Mouse (Mus musculus) forebrain, embryonic 14.5 days (tissue): Measurements from ENCODE around the gene Taf12. TPM values are rescaled to one million over a fixed set of nuclear protein-coding genes. Genes with fewer than 3 reads are reported as not detected.

Experiments used
- ATAC-seq: fragments of 200-750 bp; cut with Nextera tagmentation; 2 replicates; pipeline ENCODE4 v1.8.0; 2017; ENCODE audit warnings: mild to moderate bottlenecking, moderate library complexity
- DNase-seq: peaks from one replicate; pipeline ENCODE4 v3.0.0-alpha.2; 2015; ENCODE audit warnings: low spot score
- H3K27ac ChIP-seq: fragments of 300-500 bp; sonication (generic); 2 replicates; pipeline ENCODE4 v1.5.1; 2014; ENCODE audit warnings: low read depth, mild to moderate bottlenecking, control low read depth, low read length, moderate library complexity
- H3K27me3 ChIP-seq: fragments of 300-500 bp; sonication (generic); replicated peaks from 2 replicates; pipeline ENCODE4 v1.6.1; 2014; ENCODE audit warnings: low read length, control low read depth, mixed read lengths; ENCODE audit not compliant: control insufficient read depth, insufficient read depth
- H3K36me3 ChIP-seq: fragments of 300-500 bp; sonication (generic); 2 replicates; pipeline ENCODE4 v1.6.1; 2014; ENCODE audit warnings: low read length, control low read depth; ENCODE audit not compliant: control insufficient read depth, insufficient read depth
- H3K4me1 ChIP-seq: fragments of 300-500 bp; sonication (generic); 2 replicates; pipeline ENCODE4 v1.6.1; 2014; ENCODE audit warnings: antibody characterized with exemption, low read length, control low read depth; ENCODE audit not compliant: control insufficient read depth, insufficient read depth
- H3K4me2 ChIP-seq: fragments of 300-500 bp; sonication (generic); 2 replicates; pipeline ENCODE4 v1.6.1; 2014; ENCODE audit warnings: mild to moderate bottlenecking, control low read depth, low read length
- H3K4me3 ChIP-seq: fragments of 300-500 bp; sonication (generic); 2 replicates; pipeline ENCODE4 v1.5.1; 2014; ENCODE audit warnings: low read depth, low read length, control low read depth
- H3K9ac ChIP-seq: fragments of 300-500 bp; sonication (generic); 2 replicates; pipeline ENCODE4 v1.6.1; 2014; ENCODE audit warnings: mild to moderate bottlenecking, low read length, control low read depth, moderate library complexity
- H3K9me3 ChIP-seq: fragments of 300-500 bp; sonication (generic); replicated peaks from 2 replicates; pipeline ENCODE4 v1.6.1; 2016; ENCODE audit warnings: low read length, control low read depth, mixed read lengths; ENCODE audit not compliant: control insufficient read depth
- WGBS: fragments of 180-500 bp; shearing (Covaris S2); extraction: QIAGEN DNeasy Blood & Tissue Kit; methylation state at CpG from one replicate; pipeline ENCODE4 v1.1.7; 2014; 5-methylcytosine and 5-hydroxymethylcytosine counted together
- polyA plus RNA-seq: library from polyadenylated mRNA; unstranded; fragments of >200 nt; fragmentation: Nextera tagmentation; extraction: Ambion mirVana; gene quantifications from 2 replicates; pipeline ENCODE4 v1.2.1, GENCODE M21; 2014

The Taf12 gene
- polyA plus RNA-seq, 1 experiment from 2014 or later, result 51.8 TPM

DNA sequence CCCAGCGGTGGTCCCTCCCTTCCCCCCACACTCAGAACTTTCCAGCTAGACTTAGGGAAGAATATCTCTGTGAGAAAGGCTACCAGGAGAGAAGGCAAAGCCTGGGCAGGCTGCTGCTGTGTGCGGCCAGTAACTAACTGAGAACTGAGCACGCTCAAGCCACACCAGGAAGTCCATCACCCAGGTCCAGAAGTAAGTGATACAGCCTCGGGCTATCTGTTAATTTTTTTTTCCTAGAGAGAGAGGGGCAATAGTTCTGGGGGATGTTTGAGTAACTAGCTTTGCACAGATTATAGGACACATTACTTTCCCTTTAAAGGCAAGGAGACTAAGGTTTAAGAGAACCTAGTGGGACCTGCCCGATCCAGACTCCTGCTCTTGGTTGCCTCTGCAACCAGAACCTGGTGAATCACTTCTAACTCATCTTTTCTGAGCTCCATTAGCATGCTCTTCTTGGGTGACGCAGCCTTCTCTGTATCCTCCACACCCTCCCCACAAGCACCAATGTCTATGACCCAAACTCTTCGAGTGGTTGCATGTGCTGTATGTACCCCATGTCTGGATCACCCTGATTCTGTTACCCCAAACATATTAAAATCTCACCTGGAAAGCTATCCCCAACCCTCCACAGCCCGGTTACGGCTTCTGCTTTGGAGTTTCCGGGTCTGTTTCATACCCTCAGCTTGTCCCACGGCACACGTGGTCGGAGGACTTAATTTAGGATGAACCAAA, 70.4 kb downstream of the Taf12 start:
- 7% methylated on average over 13 of the region's 13 CpGs for WGBS

More for the DNA sequence above, 70.4 kb downstream of the Taf12 start:
- H3K9ac ChIP-seq, result peak overlapping the region; percentile 80
- H3K27ac ChIP-seq, result no peak overlapping the region
- H3K4me2 ChIP-seq, result peak overlapping the region; percentile 93
- H3K36me3 ChIP-seq, result 0 out of 2 replicates have a peak, but pooled peaks cover under 1% of the 10 kb centered on the region
- DNase-seq (no peak), ATAC-seq (0 out of 2 replicates have a peak, but pooled peaks have one; percentile 11)
- H3K4me1 ChIP-seq, result peaks cover 10% of the 10 kb centered on the region; the same call in 1 of the 2 replicates
- H3K4me3 ChIP-seq, result peak overlapping the region; percentile 78
- H3K27me3 ChIP-seq, result no peaks in the 10 kb centered on the region
- no peaks in the 10 kb centered on the region for H3K9me3 ChIP-seq

Other genes with a start within 250 kb of the Taf12 start
- not detected in 2 replicates for gene Gm10300, start 199.7 kb upstream of the Taf12 start, polyA plus RNA-seq
- 69.9 and 74.6 TPM in 2 replicates for gene Epb41, start 199.1 kb upstream of the Taf12 start, polyA plus RNA-seq
- 0.05 and 0.09 TPM in 2 replicates for gene Oprd1, start 129.9 kb upstream of the Taf12 start, polyA plus RNA-seq
- gene Ythdf2, start 62.1 kb upstream of the Taf12 start, polyA plus RNA-seq, result 164 and 174 TPM in 2 replicates
- gene Gmeb1, start 12.8 kb upstream of the Taf12 start, polyA plus RNA-seq, result 26.6 and 38.3 TPM in 2 replicates
- gene Rab42, start 29.0 kb downstream of the Taf12 start, polyA plus RNA-seq, result 0.30 and 0.79 TPM in 2 replicates
- 87.3 and 97.9 TPM in 2 replicates for gene Trnau1ap, start 55.2 kb downstream of the Taf12 start, polyA plus RNA-seq
- gene Rcc1, start 79.2 kb downstream of the Taf12 start, polyA plus RNA-seq, result 42.2 and 42.4 TPM in 2 replicates
- gene Phactr4, start 148.1 kb downstream of the Taf12 start, polyA plus RNA-seq, result 11.8 and 12.0 TPM in 2 replicates
- gene Med18, start 189.5 kb downstream of the Taf12 start, polyA plus RNA-seq, result 6.2 and 6.3 TPM in 2 replicates
- 2.9 and 4.5 TPM in 2 replicates for gene Sesn2, start 236.1 kb downstream of the Taf12 start, polyA plus RNA-seq